Mouse (Mus musculus) liver, embryonic 14.5 days (tissue): Measurements from ENCODE around the gene CN725425.

ENCODE experiments used
- CTCF ChIP-seq: IDR thresholded peaks from 2 replicates; pipeline ENCODE4 v1.5.1; 2016; ENCODE audit warnings: antibody characterized with exemption, low read depth, control low read depth
- EP300 ChIP-seq: IDR thresholded peaks from 2 replicates; pipeline ENCODE4 v1.6.1; 2016; ENCODE audit warnings: antibody characterized with exemption, low read depth

- TF ChIP-seq CTCF (no peak), EP300 (no peak)
Measured at GRCm38 (mm10) chr15:91167850-91168562, 31.3 kb upstream of the CN725425 start.
